Mouse (Mus musculus): ENCODE data around the gene Timm17a. TPM values are rescaled to one million over a fixed set of nuclear protein-coding genes. Genes with fewer than 3 reads are reported as not detected.

Timm17a gene
- 152 and 170 TPM in 2 replicates for polyA plus RNA-seq (2014; fragmentation: Nextera tagmentation; extraction: Ambion mirVana)

GRCm38 (mm10) chr1:135313284-135314031 lies at the start of gene Timm17a:
Timm17a (minus strand) TSS chr1:135313778.
- peak; percentile 99 for ATAC-seq (ENCODE audit: insufficient read depth, low FRiP score, low TSS enrichment)

GRCm38 (mm10) chr1:135362115-135362514 lies 48.5 kb upstream of the Timm17a start:
- H3K27ac ChIP-seq (ENCODE audit: low read depth, low read length) = no peak overlapping the region
- no peaks in the 10 kb centered on the region for H3K36me3 ChIP-seq (ENCODE audit: control insufficient read depth, insufficient read depth, low read length)
- H3K9ac ChIP-seq (ENCODE audit: low read length) = no peak overlapping the region
- H3K9me3 ChIP-seq (ENCODE audit: control insufficient read depth, low read length) = no peaks in the 10 kb centered on the region
- DNase-seq (ENCODE audit: low spot score) = no peak
- no peak for ATAC-seq (ENCODE audit: insufficient read depth, low FRiP score, low TSS enrichment)
- H3K27me3 ChIP-seq (ENCODE audit: control insufficient read depth, insufficient read depth, low read length) = no peaks in the 10 kb centered on the region
- H3K4me1 ChIP-seq (ENCODE audit: control insufficient read depth, insufficient read depth, low read length) = no peaks in the 10 kb centered on the region
- H3K4me3 ChIP-seq (ENCODE audit: low read depth, low read length) = no peak overlapping the region
- H3K4me2 ChIP-seq (ENCODE audit: low read depth) = no peak overlapping the region

More at GRCm38 (mm10) chr1:135313284-135314031, at the start of gene Timm17a:
- H3K27ac ChIP-seq (ENCODE audit: low read depth, low read length) = no peak within 1 kb of the TSS; the same call in 1 of the 2 replicates
- H3K27me3 ChIP-seq (ENCODE audit: control insufficient read depth, insufficient read depth, low read length) = no peaks in the 10 kb centered on the region
- WGBS = under 1% methylated on average over 51 of the region's 51 CpGs
- H3K4me1 ChIP-seq (ENCODE audit: control insufficient read depth, insufficient read depth, low read length) = peaks cover 8% of the 10 kb centered on the region
- H3K36me3 ChIP-seq (ENCODE audit: control insufficient read depth, insufficient read depth, low read length) = peaks cover 2% of the 10 kb centered on the region; the same call in 1 of the 2 replicates
- peak within 1 kb of the TSS; percentile 92 for H3K4me3 ChIP-seq (ENCODE audit: low read depth, low read length)
- H3K4me2 ChIP-seq (ENCODE audit: low read depth) = peak within 1 kb of the TSS; percentile 66
- DNase-seq (ENCODE audit: low spot score) = peak; percentile 94
- H3K9ac ChIP-seq (ENCODE audit: low read length) = peak within 1 kb of the TSS; percentile 97
- H3K9me3 ChIP-seq (ENCODE audit: control insufficient read depth, low read length) = no peaks in the 10 kb centered on the region

- H3K9me3 ChIP-seq (ENCODE audit: control insufficient read depth, low read length) = no peaks in the 10 kb centered on the region
- no peak overlapping the region for H3K27ac ChIP-seq (ENCODE audit: low read depth, low read length)
- no peak overlapping the region for H3K4me2 ChIP-seq (ENCODE audit: low read depth)
- H3K36me3 ChIP-seq (ENCODE audit: control insufficient read depth, insufficient read depth, low read length) = no peaks in the 10 kb centered on the region
- no peaks in the 10 kb centered on the region for H3K27me3 ChIP-seq (ENCODE audit: control insufficient read depth, insufficient read depth, low read length)
- H3K4me3 ChIP-seq (ENCODE audit: low read depth, low read length) = no peak overlapping the region
- ATAC-seq (ENCODE audit: insufficient read depth, low FRiP score, low TSS enrichment) (no peak), DNase-seq (ENCODE audit: low spot score) (no peak)
- no peaks in the 10 kb centered on the region for H3K4me1 ChIP-seq (ENCODE audit: control insufficient read depth, insufficient read depth, low read length)
- no peak overlapping the region for H3K9ac ChIP-seq (ENCODE audit: low read length)
- 81% methylated on average over 4 of the region's 4 CpGs for WGBS
Measured at GRCm38 (mm10) chr1:135361491-135361890, 47.9 kb upstream of the Timm17a start.

- H3K4me1 ChIP-seq (ENCODE audit: control insufficient read depth, insufficient read depth, low read length) = no peaks in the 10 kb centered on the region
- no peak overlapping the region for H3K27ac ChIP-seq (ENCODE audit: low read depth, low read length)
- 48% methylated on average over 2 of the region's 2 CpGs for WGBS
- DNase-seq (ENCODE audit: low spot score) (no peak), ATAC-seq (ENCODE audit: insufficient read depth, low FRiP score, low TSS enrichment) (no peak)
- no peaks in the 10 kb centered on the region for H3K27me3 ChIP-seq (ENCODE audit: control insufficient read depth, insufficient read depth, low read length)
- H3K9ac ChIP-seq (ENCODE audit: low read length) = no peak overlapping the region
- H3K9me3 ChIP-seq (ENCODE audit: control insufficient read depth, low read length) = no peaks in the 10 kb centered on the region
- H3K4me3 ChIP-seq (ENCODE audit: low read depth, low read length) = no peak overlapping the region
- no peak overlapping the region for H3K4me2 ChIP-seq (ENCODE audit: low read depth)
- H3K36me3 ChIP-seq (ENCODE audit: control insufficient read depth, insufficient read depth, low read length) = no peaks in the 10 kb centered on the region
Measured at GRCm38 (mm10) chr1:135359071-135359470, 45.5 kb upstream of the Timm17a start.

- DNase-seq (ENCODE audit: low spot score) = no peak
- no peak for ATAC-seq (ENCODE audit: insufficient read depth, low FRiP score, low TSS enrichment)
- Histone ChIP-seq H3K9ac (ENCODE audit: low read length) (no peak overlapping the region), H3K9me3 (ENCODE audit: control insufficient read depth, low read length) (no peaks in the 10 kb centered on the region), H3K4me1 (ENCODE audit: control insufficient read depth, insufficient read depth, low read length) (no peaks in the 10 kb centered on the region), H3K36me3 (ENCODE audit: control insufficient read depth, insufficient read depth, low read length) (no peaks in the 10 kb centered on the region), H3K4me2 (ENCODE audit: low read depth) (no peak overlapping the region), H3K27ac (ENCODE audit: low read depth, low read length) (no peak overlapping the region), H3K27me3 (ENCODE audit: control insufficient read depth, insufficient read depth, low read length) (no peaks in the 10 kb centered on the region), H3K4me3 (ENCODE audit: low read depth, low read length) (no peak overlapping the region)
- WGBS = 68% methylated on average over 3 of the region's 3 CpGs
Measured at GRCm38 (mm10) chr1:135351953-135352352, 38.4 kb upstream of the Timm17a start.

- no peak overlapping the region for H3K27ac ChIP-seq (ENCODE audit: low read depth, low read length)
- DNase-seq (ENCODE audit: low spot score) (no peak), ATAC-seq (ENCODE audit: insufficient read depth, low FRiP score, low TSS enrichment) (no peak)
- no peaks in the 10 kb centered on the region for H3K27me3 ChIP-seq (ENCODE audit: control insufficient read depth, insufficient read depth, low read length)
- H3K4me2 ChIP-seq (ENCODE audit: low read depth) = no peak overlapping the region
- WGBS = 66% methylated on average over 4 of the region's 4 CpGs
- H3K9ac ChIP-seq (ENCODE audit: low read length) = no peak overlapping the region
- no peaks in the 10 kb centered on the region for H3K4me1 ChIP-seq (ENCODE audit: control insufficient read depth, insufficient read depth, low read length)
- H3K9me3 ChIP-seq (ENCODE audit: control insufficient read depth, low read length) = no peaks in the 10 kb centered on the region
- no peaks in the 10 kb centered on the region for H3K36me3 ChIP-seq (ENCODE audit: control insufficient read depth, insufficient read depth, low read length)
- H3K4me3 ChIP-seq (ENCODE audit: low read depth, low read length) = no peak overlapping the region
Measured at GRCm38 (mm10) chr1:135347498-135348169, 34.1 kb upstream of the Timm17a start.

GRCm38 (mm10) chr1:135346891-135347290 lies 33.3 kb upstream of the Timm17a start:
- Histone ChIP-seq H3K27ac (ENCODE audit: low read depth, low read length) (no peak overlapping the region), H3K27me3 (ENCODE audit: control insufficient read depth, insufficient read depth, low read length) (no peaks in the 10 kb centered on the region), H3K9me3 (ENCODE audit: control insufficient read depth, low read length) (no peaks in the 10 kb centered on the region), H3K4me3 (ENCODE audit: low read depth, low read length) (no peak overlapping the region), H3K9ac (ENCODE audit: low read length) (no peak overlapping the region), H3K4me2 (ENCODE audit: low read depth) (no peak overlapping the region), H3K4me1 (ENCODE audit: control insufficient read depth, insufficient read depth, low read length) (no peaks in the 10 kb centered on the region), H3K36me3 (ENCODE audit: control insufficient read depth, insufficient read depth, low read length) (no peaks in the 10 kb centered on the region)
- WGBS = 79% methylated on average over 3 of the region's 3 CpGs
- ATAC-seq (ENCODE audit: insufficient read depth, low FRiP score, low TSS enrichment) (no peak), DNase-seq (ENCODE audit: low spot score) (no peak)

GRCm38 (mm10) chr1:135344026-135344425 lies 30.4 kb upstream of the Timm17a start:
- H3K27ac ChIP-seq (ENCODE audit: low read depth, low read length) = no peak overlapping the region
- H3K9me3 ChIP-seq (ENCODE audit: control insufficient read depth, low read length) = no peaks in the 10 kb centered on the region
- no peak overlapping the region for H3K9ac ChIP-seq (ENCODE audit: low read length)
- no peak overlapping the region for H3K4me2 ChIP-seq (ENCODE audit: low read depth)
- no peak overlapping the region for H3K4me3 ChIP-seq (ENCODE audit: low read depth, low read length)
- WGBS = 61% methylated on average over 4 of the region's 4 CpGs
- H3K27me3 ChIP-seq (ENCODE audit: control insufficient read depth, insufficient read depth, low read length) = no peaks in the 10 kb centered on the region
- ATAC-seq (ENCODE audit: insufficient read depth, low FRiP score, low TSS enrichment) = no peak
- no peak for DNase-seq (ENCODE audit: low spot score)
- no peaks in the 10 kb centered on the region for H3K36me3 ChIP-seq (ENCODE audit: control insufficient read depth, insufficient read depth, low read length)
- no peaks in the 10 kb centered on the region for H3K4me1 ChIP-seq (ENCODE audit: control insufficient read depth, insufficient read depth, low read length)

GRCm38 (mm10) chr1:135341947-135342346 lies 28.4 kb upstream of the Timm17a start:
- Histone ChIP-seq H3K9me3 (ENCODE audit: control insufficient read depth, low read length) (no peaks in the 10 kb centered on the region), H3K9ac (ENCODE audit: low read length) (no peak overlapping the region), H3K27ac (ENCODE audit: low read depth, low read length) (no peak overlapping the region), H3K4me1 (ENCODE audit: control insufficient read depth, insufficient read depth, low read length) (no peaks in the 10 kb centered on the region), H3K4me2 (ENCODE audit: low read depth) (no peak overlapping the region), H3K27me3 (ENCODE audit: control insufficient read depth, insufficient read depth, low read length) (no peaks in the 10 kb centered on the region), H3K36me3 (ENCODE audit: control insufficient read depth, insufficient read depth, low read length) (no peaks in the 10 kb centered on the region), H3K4me3 (ENCODE audit: low read depth, low read length) (no peak overlapping the region)
- DNase-seq (ENCODE audit: low spot score) (peak; percentile 23), ATAC-seq (ENCODE audit: insufficient read depth, low FRiP score, low TSS enrichment) (no peak)
- 72% methylated on average over 8 of the region's 8 CpGs for WGBS

Measured in neural tube, embryonic 11.5 days (tissue).